In the genomic region with DNA sequence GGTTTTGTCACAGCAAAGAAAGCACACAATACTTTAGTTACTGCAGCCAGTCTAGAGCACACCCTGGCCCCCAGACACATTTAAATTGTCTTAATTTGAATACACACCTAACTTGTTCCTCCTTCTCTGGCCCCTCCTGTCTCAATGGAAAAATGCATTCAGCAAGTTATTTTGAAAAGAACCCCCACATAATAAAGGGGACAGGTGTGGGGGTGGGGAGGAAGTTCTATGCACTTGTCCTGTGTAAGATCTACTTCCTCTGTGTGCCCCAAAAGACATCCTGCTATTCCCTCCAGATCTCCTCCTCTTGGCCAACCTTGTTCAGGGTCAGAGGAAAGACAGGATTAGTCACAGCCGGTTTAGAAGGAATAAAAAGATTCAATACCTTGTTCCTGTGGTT, we compare ENCODE assay signal across 28 mouse cellular contexts.
DNase-seq lines count a peak whose midpoint lies in the region; ATAC-seq lines count a peak whose summit lies in the region.
"Had no signal": no experiment of that assay in that cellular context is flagged by ENCODE, and none has a peak within 500 bp of the region (broad histone marks: within the 10 kb centered on the region; RNA-seq: fewer than 3 reads in every experiment).

No protein-coding gene starts in this region.

- ATAC-seq in midbrain, embryonic 11.5 days (ENCODE audit: low FRiP score): no peak
- peak; percentile 28; the same call in 1 of the 2 replicates for ATAC-seq in granulocyte monocyte progenitor cell, adult 5-6 weeks (replicated peaks; ENCODE audit: poor library complexity, severe bottlenecking)
- ATAC-seq: forebrain, postnatal 0 days; hindbrain, embryonic 16.5 days; intestine, embryonic 16.5 days; midbrain, embryonic 13.5 days had no signal

- no peaks in the 10 kb centered on the region; the same call in 1 of the 2 replicates for H3K4me1 ChIP-seq in midbrain, embryonic 11.5 days (ENCODE audit: control insufficient read depth, insufficient read depth, low read length)
- peaks cover 28% of the 10 kb centered on the region for H3K4me1 ChIP-seq in midbrain, embryonic 10.5 days
- H3K4me1 ChIP-seq: midbrain, embryonic 13.5 days had no signal

- no peak overlapping the region for H3K27ac ChIP-seq in midbrain, embryonic 11.5 days (ENCODE audit: low read depth, low read length)
- no peak overlapping the region for H3K27ac ChIP-seq in midbrain, embryonic 10.5 days (replicated peaks)
- H3K27ac ChIP-seq: embryonic facial prominence, embryonic 10.5 days; embryonic facial prominence, embryonic 15.5 days; forebrain, embryonic 12.5 days; kidney, postnatal 0 days; liver, embryonic 14.5 days; midbrain, embryonic 13.5 days; neural tube, embryonic 13.5 days had no signal

- no peak overlapping the region for H3K9ac ChIP-seq in midbrain, embryonic 11.5 days (ENCODE audit: low read length)
- H3K9ac ChIP-seq: embryonic facial prominence, embryonic 15.5 days; forebrain, embryonic 12.5 days; forebrain, postnatal 0 days; liver, embryonic 14.5 days; midbrain, embryonic 13.5 days; neural tube, embryonic 13.5 days had no signal

- WGBS in midbrain, embryonic 11.5 days: 50% methylated on average over 1 of the region's 1 CpGs
- WGBS in midbrain, embryonic 10.5 days: 50% methylated on average over 1 of the region's 1 CpGs

- no peak overlapping the region for H3K4me3 ChIP-seq in midbrain, embryonic 11.5 days (ENCODE audit: low read depth, low read length)
- H3K4me3 ChIP-seq in midbrain, embryonic 10.5 days: no peak overlapping the region
- H3K4me3 ChIP-seq: embryonic facial prominence, embryonic 10.5 days; embryonic facial prominence, embryonic 15.5 days; forebrain, embryonic 12.5 days; midbrain, embryonic 13.5 days; neural tube, embryonic 13.5 days had no signal

- DNase-seq in midbrain, embryonic 11.5 days (ENCODE audit: low spot score, missing footprints): peak; percentile 49
- DNase-seq in midbrain, embryonic 10.5 days (ENCODE audit: low spot score): no peak
- DNase-seq in CD4-positive helper T cell, adult 2 months (ENCODE audit: low read depth, low spot score): peak; percentile 10
- peak; percentile 68 for DNase-seq in splenic B cell, adult 2 months (ENCODE audit: low read depth, low spot score)
- no peak for DNase-seq in kidney, postnatal 10 days
- DNase-seq in embryo, embryonic 10.5 days (ENCODE audit: low spot score): no peak
- DNase-seq: adrenal gland, postnatal 14 days; cerebellum, adult 11-12 months; cerebellum, postnatal 10 days; forebrain, postnatal 0 days; heart, postnatal 14 days; kidney, adult 8-10 months; layer of hippocampus, adult 9-11 months; liver; lung, adult 2 months; lung, postnatal 10 days; right cerebral cortex, postnatal 14 days had no signal

- H3K4me2 ChIP-seq in midbrain, embryonic 11.5 days: no peak overlapping the region
- H3K4me2 ChIP-seq: embryonic facial prominence, embryonic 15.5 days; forebrain, embryonic 12.5 days; midbrain, embryonic 13.5 days; neural tube, embryonic 13.5 days had no signal

- no peaks in the 10 kb centered on the region for H3K9me3 ChIP-seq in midbrain, embryonic 11.5 days (ENCODE audit: control insufficient read depth, low read length)
- no peaks in the 10 kb centered on the region for H3K9me3 ChIP-seq in midbrain, embryonic 10.5 days (replicated peaks)
- H3K9me3 ChIP-seq: embryonic facial prominence, embryonic 10.5 days; embryonic facial prominence, embryonic 15.5 days; forebrain, embryonic 12.5 days; midbrain, embryonic 13.5 days; neural tube, embryonic 13.5 days had no signal

- no peaks in the 10 kb centered on the region for H3K27me3 ChIP-seq in midbrain, embryonic 11.5 days (ENCODE audit: control insufficient read depth, insufficient read depth, low read length)
- no peaks in the 10 kb centered on the region for H3K27me3 ChIP-seq in midbrain, embryonic 10.5 days (ENCODE audit: low read depth, poor library complexity, severe bottlenecking)
- H3K27me3 ChIP-seq in splenic B cell, adult 2 months (ENCODE audit: control insufficient read depth, insufficient read depth, low read length, poor library complexity, severe bottlenecking): no peaks in the 10 kb centered on the region
- H3K27me3 ChIP-seq: embryonic facial prominence, embryonic 15.5 days; forebrain, embryonic 12.5 days; midbrain, embryonic 13.5 days; neural tube, embryonic 13.5 days had no signal

- no peaks in the 10 kb centered on the region for H3K36me3 ChIP-seq in midbrain, embryonic 11.5 days (ENCODE audit: control insufficient read depth, insufficient read depth, low read length)
- H3K36me3 ChIP-seq in midbrain, embryonic 10.5 days: peaks cover 3% of the 10 kb centered on the region; the same call in 1 of the 2 replicates
- H3K36me3 ChIP-seq in splenic B cell, adult 2 months (ENCODE audit: control insufficient read depth, insufficient read depth, low read length, poor library complexity, severe bottlenecking): no peaks in the 10 kb centered on the region
- H3K36me3 ChIP-seq: embryonic facial prominence, embryonic 10.5 days; embryonic facial prominence, embryonic 15.5 days; forebrain, embryonic 12.5 days; G1E; midbrain, embryonic 13.5 days; neural tube, embryonic 13.5 days had no signal

Comparison
In these comparisons a context has a peak if more than half of its experiments do, and no peak if none do; other contexts are left out.
1. DNase-seq: peak in midbrain, embryonic 11.5 days (single experiment), CD4-positive helper T cell, adult 2 months (single experiment) and splenic B cell, adult 2 months (single experiment); none in midbrain, embryonic 10.5 days (single experiment), kidney, postnatal 10 days (single experiment) and embryo, embryonic 10.5 days (single experiment).